Mouse (Mus musculus): ENCODE results near the gene Serping1. TPM values are rescaled to one million over a fixed set of nuclear protein-coding genes. Genes with fewer than 3 reads are reported as not detected.

Serping1 gene
- total and polyA plus RNA-seq, 3 experiments = not detected

DNA sequence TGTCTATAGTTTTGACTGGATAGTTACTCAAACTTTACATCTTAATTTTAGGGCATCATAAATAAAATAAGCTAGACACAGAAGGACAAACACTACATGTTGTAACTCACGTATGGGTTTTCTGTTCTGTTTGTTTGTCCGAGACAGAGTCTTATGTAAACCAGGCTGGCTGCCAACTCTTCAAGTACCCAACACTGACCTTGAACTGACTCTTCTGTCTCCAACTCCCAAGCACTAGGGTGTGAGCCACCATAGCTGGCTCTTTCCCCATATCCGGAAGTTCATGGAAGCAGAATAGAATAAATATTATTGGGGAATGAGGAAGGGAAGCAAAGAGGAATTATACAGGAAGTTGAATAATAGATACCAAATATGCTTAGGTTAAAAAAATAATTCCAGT lies 17.3 kb upstream of the Serping1 start:
- Histone ChIP-seq H3K79me2 (replicated peaks; ENCODE audit: control insufficient read depth, extremely low read depth, insufficient read depth, poor library complexity, severe bottlenecking) (no peaks in the 10 kb centered on the region), H3K4me1 (ENCODE audit: control insufficient read depth in 1 of 2, insufficient read depth in 2 of 2) (peaks cover 0 to 9% of the 10 kb centered on the region in 2 experiments; a peak in 2 of 4 replicates), H3K27ac (ENCODE audit: insufficient read depth, low read depth) (no peak overlapping the region), H3K27me3 (replicated peaks) (no peaks in the 10 kb centered on the region), H3K9me3 (replicated peaks; ENCODE audit: low read length) (peaks cover 13% of the 10 kb centered on the region), H3K9ac (ENCODE audit: insufficient read depth, low read depth) (no peak overlapping the region), H3K4me2 (ENCODE audit: insufficient read depth, low read depth, poor library complexity, severe bottlenecking) (no peak overlapping the region), H3K4me3 (replicated peaks in 1 of 3; ENCODE audit: low read depth in 2 of 3, low read length in 2 of 3, poor library complexity in 1 of 3) (no peak overlapping the region), H3K36me3 (replicated peaks in 1 of 2; ENCODE audit: control insufficient read depth in 1 of 2, insufficient read depth in 1 of 2, low read length in 1 of 2) (no peaks in the 10 kb centered on the region)
- in situ Hi-C loops (cut with MboI; ENCODE audit: low pct_ligation_motif_present, low pct_unique_long_range_greater_than_20kb, low sequenced_read_pairs) = no loop called here
- TF ChIP-seq NELFE (IDR thresholded peaks at IDR 0.05; ENCODE audit: low read depth, low read length) (no peak), MEF2A (IDR thresholded peaks at IDR 0.05; ENCODE audit: borderline replicate concordance, low read depth, low read length) (no peak), BHLHE40 (IDR thresholded peaks at IDR 0.05; ENCODE audit: low read depth, low read length) (no peak), ZC3H11A (IDR thresholded peaks at IDR 0.05; ENCODE audit: low read depth, low read length) (no peak), PAX5 (IDR thresholded peaks at IDR 0.05; ENCODE audit: low read length) (no peak), MAFK (IDR thresholded peaks at IDR 0.05; ENCODE audit: insufficient replicate concordance, low read length) (no peak), HCFC1 (IDR thresholded peaks at IDR 0.05; ENCODE audit: low read depth, low read length) (no peak), CHD1 (IDR thresholded peaks at IDR 0.05; ENCODE audit: low read depth, low read length) (no peak), TBP (conservative IDR thresholded peaks at IDR 0.05; ENCODE audit: low read depth, low read length) (no peak), ZMIZ1 (IDR thresholded peaks at IDR 0.05; ENCODE audit: low read depth, low read length) (no peak), CTCF (conservative IDR thresholded peaks at IDR 0.05 in 1 of 2, IDR thresholded peaks at IDR 0.05 in 1 of 2; ENCODE audit: low read depth in 2 of 2, low read length in 2 of 2) (no peak), MAX (IDR thresholded peaks at IDR 0.05; ENCODE audit: low read length) (no peak), TCF12 (IDR thresholded peaks at IDR 0.05; ENCODE audit: low read depth, low read length) (no peak), RAD21 (IDR thresholded peaks at IDR 0.05; ENCODE audit: low read depth, low read length) (no peak), KAT2A (IDR thresholded peaks at IDR 0.05; ENCODE audit: insufficient replicate concordance, low read length) (no peak), MXI1 (IDR thresholded peaks at IDR 0.05; ENCODE audit: low read depth, low read length) (no peak), SIN3A (IDR thresholded peaks at IDR 0.05; ENCODE audit: low read length) (no peak), EP300 (IDR thresholded peaks at IDR 0.05; ENCODE audit: low read length) (no peak), USF1 (IDR thresholded peaks at IDR 0.05; ENCODE audit: low read depth, low read length) (no peak), UBTF (IDR thresholded peaks at IDR 0.05; ENCODE audit: low read depth, low read length) (no peak)
- dilution Hi-C loops (cut with MboI; ENCODE audit: extremely low pct_ligation_motif_present, extremely low pct_unique_long_range_greater_than_20kb, low sequenced_read_pairs) = no loop called here
- DNase-seq (ENCODE audit: extremely low read depth) = no peak

DNA sequence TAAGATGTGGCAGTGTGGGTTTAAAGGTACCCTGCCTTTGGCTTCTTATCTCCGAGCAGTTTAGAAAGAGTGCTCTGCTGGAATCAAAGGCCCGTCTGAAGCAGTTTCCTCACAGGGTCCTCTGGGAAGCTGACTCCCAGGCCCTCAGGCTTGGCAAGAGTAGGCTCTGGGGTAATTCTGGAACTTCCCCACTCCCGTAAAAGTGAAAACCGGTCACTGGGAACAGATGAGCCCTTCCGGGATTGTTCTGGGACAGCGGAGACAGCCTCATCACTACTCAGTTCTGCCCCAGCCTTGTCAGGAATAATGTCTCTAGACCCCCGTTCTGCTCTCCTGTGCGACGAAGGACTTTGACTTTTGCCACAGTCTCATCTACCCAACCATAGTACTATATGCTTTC lies 15.2 kb upstream of the Serping1 start:
- H3K4me2 ChIP-seq (ENCODE audit: insufficient read depth, low read depth, poor library complexity, severe bottlenecking) = no peak overlapping the region
- in situ Hi-C loops (cut with MboI; ENCODE audit: low pct_ligation_motif_present, low pct_unique_long_range_greater_than_20kb, low sequenced_read_pairs) = no loop called here
- no peaks in the 10 kb centered on the region for H3K27me3 ChIP-seq (replicated peaks)
- no peak overlapping the region for H3K27ac ChIP-seq (ENCODE audit: insufficient read depth, low read depth)
- no peaks in the 10 kb centered on the region for H3K79me2 ChIP-seq (replicated peaks; ENCODE audit: control insufficient read depth, extremely low read depth, insufficient read depth, poor library complexity, severe bottlenecking)
- no peak for TF ChIP-seq ZMIZ1 (IDR thresholded peaks at IDR 0.05; ENCODE audit: low read depth, low read length)
- dilution Hi-C loops (cut with MboI; ENCODE audit: extremely low pct_ligation_motif_present, extremely low pct_unique_long_range_greater_than_20kb, low sequenced_read_pairs) = no loop called here
- H3K4me1 ChIP-seq (ENCODE audit: control insufficient read depth in 1 of 2, insufficient read depth in 2 of 2) = peaks cover 0 to 13% of the 10 kb centered on the region in 2 experiments; a peak in 2 of 4 replicates
- H3K9ac ChIP-seq (ENCODE audit: insufficient read depth, low read depth) = no peak overlapping the region
- DNase-seq (ENCODE audit: extremely low read depth) = no peak
- peaks cover 9% of the 10 kb centered on the region for H3K9me3 ChIP-seq (replicated peaks; ENCODE audit: low read length)
- no peak overlapping the region for H3K4me3 ChIP-seq (replicated peaks in 1 of 3; ENCODE audit: low read depth in 2 of 3, low read length in 2 of 3, poor library complexity in 1 of 3)
- no peaks in the 10 kb centered on the region for H3K36me3 ChIP-seq (replicated peaks in 1 of 2; ENCODE audit: control insufficient read depth in 1 of 2, insufficient read depth in 1 of 2, low read length in 1 of 2)

Measured in CH12.LX (cell line).